Mouse (Mus musculus): Measurements from ENCODE around the gene Fat1. TPM values are rescaled to one million over a fixed set of nuclear protein-coding genes. Genes with fewer than 3 reads are reported as not detected.

Fat1 gene
- polyA plus RNA-seq, 1 experiment = 11.5 TPM

- H3K4me2 ChIP-seq (ENCODE audit: low read depth) = no peak overlapping the region
- TF ChIP-seq TCF12 (IDR thresholded peaks at IDR 0.05; ENCODE audit: insufficient read depth, poor library complexity, severe bottlenecking) = no peak
- TF ChIP-seq CEBPB (IDR thresholded peaks at IDR 0.05; ENCODE audit: insufficient read depth, poor library complexity, severe bottlenecking) = no peak
- no peak for TF ChIP-seq MYOG (IDR thresholded peaks at IDR 0.05; ENCODE audit: control insufficient read depth in 1 of 3, insufficient read depth in 1 of 3, insufficient read length in 2 of 3, low read depth in 2 of 3)
- no peak for TF ChIP-seq REST (IDR thresholded peaks at IDR 0.05; ENCODE audit: insufficient read depth, insufficient read length)
- no peak for TF ChIP-seq USF1 (IDR thresholded peaks at IDR 0.05; ENCODE audit: low read depth)
- TF ChIP-seq SRF (IDR thresholded peaks at IDR 0.05; ENCODE audit: control insufficient read depth, insufficient read length, low read depth) = no peak
- TF ChIP-seq MYOD1 (IDR thresholded peaks at IDR 0.05; ENCODE audit: control insufficient read depth in 1 of 3, insufficient read length in 2 of 3, low read depth in 2 of 3) = no peak
- no peak for TF ChIP-seq POLR2A (IDR thresholded peaks at IDR 0.05; ENCODE audit: insufficient read length, low read depth)
- TF ChIP-seq TCF3 (IDR thresholded peaks at IDR 0.05; ENCODE audit: insufficient read length, low read depth) = no peak
- TF ChIP-seq E2F4 (IDR thresholded peaks at IDR 0.05; ENCODE audit: insufficient read depth) = no peak
- TF ChIP-seq POLR2AphosphoS2 (IDR thresholded peaks at IDR 0.05; ENCODE audit: insufficient read length, low read depth) = no peak
- TF ChIP-seq MAX (IDR thresholded peaks at IDR 0.05; ENCODE audit: low read depth) = no peak
- peaks cover 15% of the 10 kb centered on the region for H3K36me3 ChIP-seq (ENCODE audit: control insufficient read depth, insufficient read depth)
- H3K79me2 ChIP-seq (ENCODE audit: control insufficient read depth, insufficient read depth) = no peaks in the 10 kb centered on the region
- no peak overlapping the region for H3K4me3 ChIP-seq
- no peak overlapping the region for H3ac ChIP-seq (ENCODE audit: control insufficient read depth, insufficient read length)
- no peaks in the 10 kb centered on the region for H3K27me3 ChIP-seq (ENCODE audit: control insufficient read depth, insufficient read depth, insufficient read length)
These were observed 117.0 kb downstream of the Fat1 start for GRCm38 (mm10) chr8:45052205-45052604.

- Histone ChIP-seq H3K4me3 (no peak overlapping the region), H3K79me2 (ENCODE audit: control insufficient read depth, insufficient read depth) (no peaks in the 10 kb centered on the region), H3K4me2 (ENCODE audit: low read depth) (no peak overlapping the region), H3ac (ENCODE audit: control insufficient read depth, insufficient read length) (no peak overlapping the region), H3K27me3 (ENCODE audit: control insufficient read depth, insufficient read depth, insufficient read length) (no peaks in the 10 kb centered on the region), H3K36me3 (ENCODE audit: control insufficient read depth, insufficient read depth) (peaks cover 15% of the 10 kb centered on the region)
- TF ChIP-seq POLR2AphosphoS2 (IDR thresholded peaks at IDR 0.05; ENCODE audit: insufficient read length, low read depth) (no peak), MYOG (IDR thresholded peaks at IDR 0.05; ENCODE audit: control insufficient read depth in 1 of 3, insufficient read depth in 1 of 3, insufficient read length in 2 of 3, low read depth in 2 of 3) (no peak), TCF3 (IDR thresholded peaks at IDR 0.05; ENCODE audit: insufficient read length, low read depth) (no peak), TCF12 (IDR thresholded peaks at IDR 0.05; ENCODE audit: insufficient read depth, poor library complexity, severe bottlenecking) (no peak), SRF (IDR thresholded peaks at IDR 0.05; ENCODE audit: control insufficient read depth, insufficient read length, low read depth) (no peak), REST (IDR thresholded peaks at IDR 0.05; ENCODE audit: insufficient read depth, insufficient read length) (no peak), CEBPB (IDR thresholded peaks at IDR 0.05; ENCODE audit: insufficient read depth, poor library complexity, severe bottlenecking) (no peak)
These were observed 117.4 kb downstream of the Fat1 start for GRCm38 (mm10) chr8:45052618-45053017.

- TF ChIP-seq E2F4 (IDR thresholded peaks at IDR 0.05; ENCODE audit: insufficient read depth) (no peak), MYOG (IDR thresholded peaks at IDR 0.05; ENCODE audit: control insufficient read depth in 1 of 3, insufficient read depth in 1 of 3, insufficient read length in 2 of 3, low read depth in 2 of 3) (no peak), TCF3 (IDR thresholded peaks at IDR 0.05; ENCODE audit: insufficient read length, low read depth) (no peak), POLR2A (IDR thresholded peaks at IDR 0.05; ENCODE audit: insufficient read length, low read depth) (no peak), SRF (IDR thresholded peaks at IDR 0.05; ENCODE audit: control insufficient read depth, insufficient read length, low read depth) (no peak), CEBPB (IDR thresholded peaks at IDR 0.05; ENCODE audit: insufficient read depth, poor library complexity, severe bottlenecking) (no peak), MAX (IDR thresholded peaks at IDR 0.05; ENCODE audit: low read depth) (no peak), USF1 (IDR thresholded peaks at IDR 0.05; ENCODE audit: low read depth) (no peak), TCF12 (IDR thresholded peaks at IDR 0.05; ENCODE audit: insufficient read depth, poor library complexity, severe bottlenecking) (no peak), REST (IDR thresholded peaks at IDR 0.05; ENCODE audit: insufficient read depth, insufficient read length) (no peak), MYOD1 (IDR thresholded peaks at IDR 0.05; ENCODE audit: control insufficient read depth in 1 of 3, insufficient read length in 2 of 3, low read depth in 2 of 3) (no peak), POLR2AphosphoS2 (IDR thresholded peaks at IDR 0.05; ENCODE audit: insufficient read length, low read depth) (no peak)
- Histone ChIP-seq H3K79me2 (ENCODE audit: control insufficient read depth, insufficient read depth) (no peaks in the 10 kb centered on the region), H3K4me2 (ENCODE audit: low read depth) (no peak overlapping the region)
These were observed 120.3 kb downstream of the Fat1 start for GRCm38 (mm10) chr8:45055500-45055899.

GRCm38 (mm10) chr8:45056810-45057209 is 121.6 kb downstream of the Fat1 start:
- Histone ChIP-seq H3ac (ENCODE audit: control insufficient read depth, insufficient read length) (no peak overlapping the region), H3K27me3 (ENCODE audit: control insufficient read depth, insufficient read depth, insufficient read length) (no peaks in the 10 kb centered on the region), H3K36me3 (ENCODE audit: control insufficient read depth, insufficient read depth) (peaks cover 7% of the 10 kb centered on the region), H3K4me2 (ENCODE audit: low read depth) (no peak overlapping the region), H3K4me3 (no peak overlapping the region), H3K79me2 (ENCODE audit: control insufficient read depth, insufficient read depth) (no peaks in the 10 kb centered on the region)
- TF ChIP-seq POLR2AphosphoS2 (IDR thresholded peaks at IDR 0.05; ENCODE audit: insufficient read length, low read depth) (no peak), REST (IDR thresholded peaks at IDR 0.05; ENCODE audit: insufficient read depth, insufficient read length) (no peak), MAX (IDR thresholded peaks at IDR 0.05; ENCODE audit: low read depth) (no peak), SRF (IDR thresholded peaks at IDR 0.05; ENCODE audit: control insufficient read depth, insufficient read length, low read depth) (no peak), MYOD1 (IDR thresholded peaks at IDR 0.05; ENCODE audit: control insufficient read depth in 1 of 3, insufficient read length in 2 of 3, low read depth in 2 of 3) (no peak), TCF3 (IDR thresholded peaks at IDR 0.05; ENCODE audit: insufficient read length, low read depth) (no peak)

More at GRCm38 (mm10) chr8:45055500-45055899, 120.3 kb downstream of the Fat1 start:
- Histone ChIP-seq H3K36me3 (ENCODE audit: control insufficient read depth, insufficient read depth) (peaks cover 15% of the 10 kb centered on the region), H3ac (ENCODE audit: control insufficient read depth, insufficient read length) (no peak overlapping the region), H3K4me3 (no peak overlapping the region), H3K27me3 (ENCODE audit: control insufficient read depth, insufficient read depth, insufficient read length) (no peaks in the 10 kb centered on the region)

GRCm38 (mm10) chr8:45060083-45060482 is 124.8 kb downstream of the Fat1 start:
- no peak overlapping the region for H3ac ChIP-seq (ENCODE audit: control insufficient read depth, insufficient read length)
- H3K79me2 ChIP-seq (ENCODE audit: control insufficient read depth, insufficient read depth) = no peaks in the 10 kb centered on the region
- no peaks in the 10 kb centered on the region for H3K27me3 ChIP-seq (ENCODE audit: control insufficient read depth, insufficient read depth, insufficient read length)
- H3K36me3 ChIP-seq (ENCODE audit: control insufficient read depth, insufficient read depth) = no peaks in the 10 kb centered on the region
- TF ChIP-seq POLR2A (IDR thresholded peaks at IDR 0.05; ENCODE audit: insufficient read length, low read depth) (no peak), MAX (IDR thresholded peaks at IDR 0.05; ENCODE audit: low read depth) (no peak)
- H3K4me3 ChIP-seq = no peak overlapping the region
- H3K4me2 ChIP-seq (ENCODE audit: low read depth) = no peak overlapping the region

Data from myocyte (in vitro differentiated cells).